Mouse (Mus musculus) cerebellum, adult 2 months (tissue): ENCODE results near the gene Tsnax.

Experiments
- CTCF ChIP-seq: fragments of 200-500 bp; IDR thresholded peaks from 2 replicates; pipeline ENCODE4 v1.5.1; 2011; ENCODE audit warnings: low read depth, mild to moderate bottlenecking, control low read depth, low read length, moderate library complexity, borderline replicate concordance; ENCODE audit not compliant: insufficient read depth
- POLR2A ChIP-seq: fragments of 200-500 bp; IDR thresholded peaks from 2 replicates; pipeline ENCODE4 v1.6.1; 2011; ENCODE audit warnings: low read length, control low read depth, borderline replicate concordance; ENCODE audit not compliant: insufficient read depth

GRCm38 (mm10) chr8:124991668-124991926 is 21.2 kb upstream of the Tsnax start:
- TF ChIP-seq POLR2A (no peak), CTCF (no peak)
